Mouse (Mus musculus) common myeloid progenitor, adult 5-6 weeks (primary cell): ENCODE data around the gene Fancc. TPM values are rescaled to one million over a fixed set of nuclear protein-coding genes. Genes with fewer than 3 reads are reported as not detected.
"Not testable (repeated sequence)": the region's sequence is repeated elsewhere in the genome, so short reads cannot be mapped to it uniquely, and the experiment has no call there.

Source experiments
- ATAC-seq: replicated peaks from 2 replicates; pipeline ENCODE4 v1.8.0; 2016; ENCODE audit warnings: low read depth, mild to moderate bottlenecking, moderate TSS enrichment, inconsistent platforms; ENCODE audit not compliant: poor library complexity, severe bottlenecking
- total RNA-seq: library from RNA; stranded (forward); fragments of 200-1000, 187-1606 nt; gene quantifications from 2 replicates; pipeline ENCODE4 v1.2.3, GENCODE M21; 2017

Fancc gene
- total RNA-seq, 1 experiment from 2014 or later: 19.0 TPM

DNA sequence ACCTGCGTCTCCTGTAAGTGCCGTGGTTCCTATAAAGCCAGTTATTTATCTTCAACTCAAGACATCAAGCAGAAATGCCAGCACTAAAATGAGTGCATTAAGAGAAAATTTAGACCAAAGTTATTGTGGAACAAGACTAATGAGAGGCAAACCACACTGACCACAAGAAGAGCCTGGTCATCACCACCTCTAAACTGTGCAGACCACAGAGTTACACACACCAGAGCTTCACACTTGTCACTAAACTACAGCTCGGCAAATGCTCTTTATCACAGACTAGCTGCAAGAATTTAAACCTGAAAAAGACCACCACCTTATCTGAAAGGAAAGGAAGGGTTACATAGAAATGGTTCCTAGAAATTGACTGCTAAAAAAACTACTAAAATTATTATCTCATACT, 135.3 kb downstream of the Fancc start:
- peak; percentile 84 for ATAC-seq

DNA sequence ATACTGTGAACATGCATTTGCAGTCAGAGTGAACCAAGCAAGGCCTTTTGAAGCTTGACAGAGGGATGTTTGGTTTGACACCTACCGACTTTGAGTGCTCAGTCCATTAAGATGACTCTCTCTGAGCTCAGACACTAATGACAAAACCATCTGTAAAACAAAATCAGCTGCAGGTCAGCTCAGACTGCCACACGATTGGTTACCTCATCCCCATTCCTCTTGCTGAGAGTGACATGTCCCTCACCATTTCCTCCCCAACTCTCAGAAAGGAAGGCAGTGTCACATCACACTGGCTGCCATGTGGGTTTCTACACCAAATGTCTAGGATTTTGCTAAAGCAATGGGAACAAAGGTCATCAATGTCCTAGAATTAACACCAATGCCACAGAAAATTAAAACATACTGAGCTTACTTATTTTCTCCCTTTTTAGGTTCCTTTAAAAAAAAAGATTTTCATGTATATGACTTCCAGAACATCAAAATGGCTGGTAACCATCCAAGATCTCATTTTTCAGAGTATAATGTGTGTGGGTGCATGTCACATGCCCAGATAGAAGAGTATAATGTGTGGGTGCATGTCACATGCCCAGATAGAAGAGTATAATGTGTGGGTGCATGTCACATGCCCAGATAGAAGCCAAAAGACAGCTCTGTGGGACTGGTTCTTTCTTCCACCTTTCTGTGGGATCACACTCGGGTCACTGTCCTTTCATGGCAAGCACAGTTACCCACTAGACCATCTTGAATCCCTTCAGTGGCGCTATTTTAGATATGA, 136.8 kb downstream of the Fancc start:
- ATAC-seq: no peak

DNA sequence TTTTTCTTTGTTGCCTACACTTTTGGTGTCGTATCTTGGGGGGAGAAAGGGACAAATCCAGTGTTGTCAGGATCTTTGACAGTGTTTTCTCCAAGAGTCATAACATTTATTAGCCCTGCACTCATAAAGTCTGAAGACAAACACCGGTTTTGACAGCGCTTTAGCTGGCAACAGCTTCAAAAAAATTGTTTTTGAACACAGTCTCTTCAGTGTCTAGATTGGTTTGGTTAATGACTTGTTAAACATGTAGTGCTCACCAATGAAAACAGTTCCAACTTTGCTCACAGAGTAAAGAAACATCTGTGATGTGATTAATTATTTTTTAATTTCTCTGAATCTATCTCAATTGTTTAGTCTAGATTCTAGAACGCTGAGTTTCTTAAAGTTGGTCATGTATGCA, 137.7 kb downstream of the Fancc start:
- ATAC-seq: no peak

DNA sequence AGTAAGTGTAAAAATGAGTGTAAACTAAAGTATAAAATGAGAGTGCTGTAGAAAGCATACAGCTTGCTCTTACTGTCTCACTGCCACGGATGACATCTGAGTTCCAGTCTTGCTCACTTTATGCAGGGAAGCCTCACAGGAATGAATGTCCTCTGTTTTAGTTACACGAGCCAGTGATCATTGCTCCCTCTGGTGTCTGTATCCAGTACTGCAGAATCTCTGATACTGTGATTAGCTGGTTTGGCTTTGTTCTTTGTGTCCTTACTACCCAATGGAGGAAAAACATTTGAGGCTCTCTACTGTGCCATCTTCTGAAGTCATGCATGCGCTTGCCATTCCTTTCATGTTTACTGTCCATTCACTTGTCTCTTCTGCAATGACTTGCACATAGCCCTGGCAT, 140.5 kb downstream of the Fancc start:
- peak; percentile 91 for ATAC-seq

DNA sequence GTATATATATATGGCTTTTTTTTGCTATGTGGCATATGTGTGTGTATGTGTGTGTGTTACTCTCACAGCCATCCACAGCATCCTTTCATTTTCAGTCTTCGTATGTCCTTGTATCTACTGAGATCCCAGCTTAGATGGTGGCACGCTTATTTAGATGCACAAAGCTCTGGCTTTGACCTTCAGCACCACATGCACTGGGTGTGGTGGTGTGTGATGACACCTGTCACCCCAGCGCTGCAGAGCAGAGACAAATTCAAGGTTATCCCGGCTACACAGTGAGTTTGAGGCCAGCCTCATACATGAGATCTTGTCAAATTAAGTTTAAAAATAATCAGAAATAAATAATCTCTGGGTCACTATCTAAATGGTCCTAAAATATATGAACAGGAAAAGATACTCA, 141.0 kb downstream of the Fancc start:
- ATAC-seq: no peak

DNA sequence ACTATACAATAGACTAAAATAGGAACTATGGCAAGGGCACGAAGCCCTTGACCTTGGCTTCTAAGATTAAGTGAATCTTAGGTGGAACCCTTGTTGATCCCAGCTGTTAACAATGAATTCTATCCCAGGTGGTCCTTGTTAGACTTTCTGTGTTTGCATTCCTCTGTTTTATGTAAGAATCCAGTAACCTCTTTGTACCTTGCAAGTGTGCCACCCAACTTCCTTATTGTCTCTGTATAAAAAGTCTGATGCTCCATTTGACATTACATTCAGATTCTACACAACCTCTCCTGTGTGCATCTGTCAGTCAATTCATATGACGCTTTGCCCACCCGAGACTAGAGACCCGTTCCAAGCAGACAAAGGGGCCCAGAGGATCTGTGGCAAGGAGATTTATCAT, 143.8 kb downstream of the Fancc start:
- not testable (repeated sequence) for ATAC-seq

DNA sequence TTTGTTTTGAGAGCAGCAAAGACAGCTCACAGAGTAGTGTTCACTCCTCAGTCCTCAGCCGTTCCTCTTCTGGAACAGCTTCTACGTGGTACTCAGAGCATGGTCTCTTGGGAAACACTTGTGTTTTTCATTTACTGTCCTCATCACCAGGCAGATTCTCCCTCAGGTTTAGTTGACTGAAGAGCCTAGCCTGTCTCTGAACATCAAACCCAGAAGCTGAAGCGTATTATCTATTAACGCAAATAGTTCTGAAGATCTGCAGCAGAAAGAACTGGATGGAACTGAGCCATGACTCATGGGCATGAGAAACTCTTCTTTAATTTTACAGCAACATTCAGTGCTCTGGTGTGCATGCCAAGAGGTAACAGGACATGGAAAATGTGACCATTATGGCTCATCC, 147.0 kb downstream of the Fancc start:
- ATAC-seq: no peak

DNA sequence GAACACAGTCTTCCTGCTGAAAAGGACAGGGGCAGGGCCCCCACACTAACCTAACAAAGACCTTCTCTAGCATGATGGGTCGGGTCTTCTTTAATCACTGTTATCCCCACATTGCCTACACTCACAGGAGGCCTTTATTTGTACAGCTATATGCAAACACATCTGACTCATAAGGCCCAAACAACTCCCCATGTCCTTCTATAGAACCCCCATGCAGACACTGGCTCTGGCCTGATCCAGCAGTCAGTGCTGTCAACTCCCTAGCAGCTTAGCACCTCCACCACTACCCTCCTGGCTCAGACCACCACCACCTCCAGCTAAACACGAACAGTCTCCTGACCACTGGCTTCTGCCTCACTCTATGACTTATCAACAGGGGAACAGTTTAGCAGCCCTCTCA, 149.4 kb downstream of the Fancc start:
- no peak for ATAC-seq

DNA sequence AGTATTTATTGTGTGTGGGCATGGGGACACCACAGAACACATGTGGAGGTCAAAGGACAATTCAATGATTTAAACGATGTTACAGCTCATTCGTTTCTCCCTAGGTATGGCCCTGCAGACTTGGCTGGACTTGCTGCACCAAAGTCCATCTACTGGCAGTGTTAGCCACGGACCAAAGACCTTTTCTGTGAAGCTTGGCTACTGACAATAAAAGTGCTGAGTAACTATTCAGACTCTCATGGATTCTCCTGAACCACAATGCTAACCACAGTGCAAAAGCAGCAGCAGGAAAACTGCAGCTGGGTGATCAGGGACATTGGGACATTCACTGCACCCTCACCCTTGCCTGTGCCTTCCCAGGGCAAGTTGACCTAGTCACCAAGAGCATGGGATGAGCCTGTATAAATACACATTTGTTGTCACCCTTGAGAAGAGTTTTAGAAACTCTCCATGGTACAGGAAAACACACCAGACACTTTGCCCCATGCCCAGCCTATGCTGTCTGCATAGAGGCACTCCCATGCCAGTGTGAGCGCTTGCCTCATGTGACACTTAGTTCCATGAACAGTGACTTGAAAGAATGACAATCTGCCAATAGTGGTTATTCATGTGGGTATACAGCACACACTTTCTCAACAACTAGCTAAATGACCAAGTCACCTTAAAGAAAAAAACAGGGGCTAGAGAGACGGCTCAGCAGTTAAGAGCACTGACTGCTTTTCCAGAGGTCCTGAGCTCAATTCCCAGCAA, 151.4 kb downstream of the Fancc start:
- ATAC-seq: no peak

DNA sequence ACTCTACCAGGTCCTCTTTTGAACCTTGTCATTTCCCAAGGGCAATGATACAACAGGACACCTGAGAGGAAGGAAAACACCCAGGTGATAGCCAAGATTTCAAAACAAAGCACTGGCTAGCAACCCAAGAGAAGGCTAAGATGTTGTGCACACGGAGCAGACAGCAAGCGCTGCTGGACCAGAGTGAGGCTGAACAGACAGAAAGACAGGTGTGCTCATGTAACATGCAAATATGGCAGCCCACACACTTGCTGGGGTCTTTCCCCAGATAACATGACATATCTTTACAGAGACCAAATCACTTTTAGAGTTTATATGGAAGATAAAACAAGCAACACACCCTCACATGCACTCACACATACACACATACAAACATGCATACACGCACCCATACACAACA, 152.6 kb downstream of the Fancc start:
- ATAC-seq: no peak

DNA sequence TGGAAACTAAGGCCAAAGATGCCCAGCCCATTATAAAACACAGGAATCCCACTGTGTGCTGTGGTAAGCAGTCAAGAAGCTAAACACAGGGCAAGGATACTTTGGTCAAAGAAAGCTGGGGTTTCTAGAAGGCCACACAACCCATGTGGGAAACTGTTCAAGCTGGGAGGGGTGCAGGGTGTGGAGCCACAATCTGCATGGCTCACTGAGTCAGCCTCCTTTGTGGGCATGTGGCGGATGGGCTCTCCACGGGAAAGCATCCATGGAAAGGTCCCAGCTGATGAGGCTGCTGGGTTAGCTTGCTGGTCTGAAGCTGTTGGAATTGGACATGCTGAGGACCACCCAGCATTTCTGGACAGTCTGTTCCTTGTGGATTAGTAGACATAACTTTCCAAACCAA, 154.3 kb downstream of the Fancc start:
- ATAC-seq: no peak

DNA sequence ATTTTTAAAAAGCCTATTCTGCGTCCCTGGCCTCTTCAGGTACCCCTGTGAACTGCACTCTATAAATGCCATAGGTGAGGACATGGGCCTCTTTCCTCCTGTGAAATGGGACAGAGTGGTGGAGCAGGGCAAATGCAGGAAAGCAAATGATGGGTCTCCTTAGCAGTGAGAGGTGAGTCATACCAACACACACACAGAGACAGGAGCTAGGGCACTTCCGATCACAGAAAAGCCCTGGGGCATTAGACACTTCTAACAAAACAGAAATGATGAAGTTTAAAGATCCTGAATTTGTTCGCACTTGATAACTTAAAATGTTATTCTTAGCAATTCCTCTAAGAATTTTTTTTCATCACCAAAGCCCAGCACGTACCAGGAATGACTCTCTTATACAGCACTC, 157.1 kb downstream of the Fancc start:
- no peak for ATAC-seq

DNA sequence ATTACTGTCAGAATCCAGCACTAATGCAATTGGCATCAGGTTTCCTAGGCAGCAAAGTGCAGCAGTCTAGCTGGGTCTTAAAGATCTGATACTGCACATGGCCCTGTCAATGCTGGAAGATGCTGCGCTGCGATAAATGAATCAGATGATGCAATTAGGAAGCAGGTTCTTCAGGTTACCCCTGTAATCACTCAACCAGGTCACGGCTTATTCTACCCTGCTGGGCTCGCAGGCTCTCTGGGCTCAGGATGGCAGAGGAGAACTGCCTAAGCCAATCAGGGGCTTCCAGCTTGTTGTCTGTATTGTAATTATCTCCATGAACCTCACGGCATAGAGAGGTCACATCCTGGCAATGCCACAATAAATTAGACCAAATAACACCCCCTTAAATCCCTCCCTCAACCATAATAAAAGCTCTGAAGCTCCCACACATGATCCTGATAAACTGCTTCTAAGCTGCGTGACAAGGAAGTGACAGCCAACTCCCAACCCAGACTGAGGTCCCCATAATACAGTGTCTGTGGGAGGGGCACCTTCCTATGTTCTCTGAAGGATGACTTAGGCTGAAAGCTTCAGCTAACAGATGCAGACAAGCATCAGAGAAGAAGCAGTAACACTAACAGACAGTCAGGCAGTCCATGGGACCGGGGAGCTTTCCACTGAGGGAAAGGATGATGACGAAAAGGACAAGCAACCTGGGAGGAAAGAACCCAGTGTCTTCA, 159.7 kb downstream of the Fancc start:
- no peak for ATAC-seq

DNA sequence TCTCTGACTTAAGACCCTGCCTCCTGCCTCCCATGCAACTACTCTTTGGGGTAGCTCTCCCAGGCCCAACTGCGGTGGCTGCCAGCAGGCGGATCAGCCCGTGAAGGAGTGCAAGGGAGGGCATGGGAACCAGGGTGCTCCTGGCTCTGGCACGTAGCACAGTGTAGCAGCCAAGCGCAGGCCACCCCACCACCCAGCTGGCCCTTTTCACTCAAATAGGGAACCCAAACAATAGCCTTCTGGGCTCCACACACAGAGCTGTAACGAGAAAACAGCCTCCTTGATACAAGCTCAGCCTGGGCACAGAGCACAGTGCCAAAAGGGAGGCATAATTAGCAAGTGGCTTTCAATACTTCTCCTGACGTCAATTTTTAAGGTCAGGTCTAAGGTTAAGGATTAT, 160.7 kb downstream of the Fancc start:
- no peak for ATAC-seq

DNA sequence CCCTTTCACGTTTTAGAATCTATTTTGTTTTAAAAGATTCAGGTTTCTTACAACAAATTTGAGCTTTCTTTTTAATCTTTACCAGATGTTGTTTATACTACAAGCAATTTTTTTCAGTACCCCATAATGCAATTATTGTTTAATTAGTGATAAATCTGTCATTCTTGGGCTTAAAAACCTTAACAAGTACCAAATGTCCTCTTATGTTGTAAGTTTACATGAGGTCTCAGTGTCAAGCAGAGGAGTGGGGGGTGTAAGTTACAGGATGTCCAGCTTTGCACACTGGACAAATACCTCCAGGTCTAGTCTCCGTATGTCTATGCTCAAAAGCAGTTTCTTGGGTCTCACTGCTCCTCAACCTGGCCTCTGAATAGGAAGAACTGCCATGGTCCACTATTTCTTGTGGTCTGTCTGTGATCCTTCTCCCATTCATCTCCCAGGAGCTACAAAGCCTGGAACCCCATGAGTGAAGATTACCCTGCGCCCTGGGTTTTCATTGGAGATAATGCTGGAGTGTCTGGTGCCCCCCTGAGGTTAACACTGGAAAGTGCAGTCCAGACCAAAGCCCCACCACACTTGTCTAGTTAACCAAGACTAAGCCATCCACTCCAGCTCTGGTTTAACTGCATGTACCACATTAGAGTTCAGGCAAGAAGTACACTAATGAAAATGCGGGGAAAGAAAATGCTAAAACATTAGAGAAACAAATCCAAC, 161.5 kb downstream of the Fancc start:
- ATAC-seq: peak; percentile 74

DNA sequence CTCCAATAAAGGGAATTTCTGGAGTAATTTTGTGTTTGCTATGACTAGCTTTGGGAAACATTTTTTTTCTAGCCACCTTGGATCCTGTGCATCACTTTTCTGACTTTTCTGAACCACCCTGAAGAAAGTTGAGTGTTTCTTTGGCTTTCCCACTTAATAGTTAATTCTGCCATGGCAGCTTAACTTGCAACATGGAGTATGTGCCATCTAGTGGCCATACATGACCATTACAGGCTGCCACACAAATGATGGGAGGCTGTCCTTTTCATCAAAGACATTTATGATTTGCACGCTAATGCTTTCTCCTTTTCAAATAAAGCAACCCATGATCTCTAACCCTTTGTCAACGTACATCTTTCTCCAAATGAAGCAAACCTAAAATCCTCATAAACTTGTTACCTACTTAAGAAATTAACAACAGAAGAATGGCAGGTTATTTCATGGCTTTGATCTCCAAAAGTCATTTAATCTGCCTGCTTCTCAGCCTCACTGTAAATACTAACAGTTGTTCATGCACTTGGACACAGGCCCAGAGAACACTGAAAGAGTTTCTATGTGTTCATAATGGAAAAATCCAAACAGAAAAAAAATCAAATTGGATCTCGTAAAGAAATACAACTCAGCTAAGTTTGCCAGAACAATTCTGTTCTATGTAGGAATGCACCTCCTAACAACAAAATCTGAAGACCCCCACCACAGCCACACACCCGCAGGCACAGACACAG, 164.3 kb downstream of the Fancc start:
- peak; percentile 67 for ATAC-seq

DNA sequence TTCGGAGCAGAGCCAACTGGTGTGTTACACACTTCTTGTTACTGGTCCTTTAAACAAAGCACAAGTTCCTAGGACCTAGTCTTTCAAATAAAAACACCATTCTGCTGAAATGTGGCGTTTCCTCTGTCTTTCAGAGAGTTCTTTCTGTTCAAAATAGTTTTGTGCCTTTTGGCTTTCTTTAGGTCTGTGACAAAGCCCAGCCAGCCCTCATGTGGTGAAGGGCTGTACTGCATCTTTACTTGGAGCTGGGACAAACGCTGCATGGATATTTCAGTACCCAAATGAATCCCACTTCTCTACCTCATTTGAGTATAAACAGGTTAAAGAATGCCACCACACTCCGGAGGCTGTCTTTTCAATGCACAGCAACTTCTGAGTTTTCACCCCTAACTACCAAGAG, 165.7 kb downstream of the Fancc start:
- ATAC-seq: peak; percentile 66; the same call in 1 of the 2 replicates

DNA sequence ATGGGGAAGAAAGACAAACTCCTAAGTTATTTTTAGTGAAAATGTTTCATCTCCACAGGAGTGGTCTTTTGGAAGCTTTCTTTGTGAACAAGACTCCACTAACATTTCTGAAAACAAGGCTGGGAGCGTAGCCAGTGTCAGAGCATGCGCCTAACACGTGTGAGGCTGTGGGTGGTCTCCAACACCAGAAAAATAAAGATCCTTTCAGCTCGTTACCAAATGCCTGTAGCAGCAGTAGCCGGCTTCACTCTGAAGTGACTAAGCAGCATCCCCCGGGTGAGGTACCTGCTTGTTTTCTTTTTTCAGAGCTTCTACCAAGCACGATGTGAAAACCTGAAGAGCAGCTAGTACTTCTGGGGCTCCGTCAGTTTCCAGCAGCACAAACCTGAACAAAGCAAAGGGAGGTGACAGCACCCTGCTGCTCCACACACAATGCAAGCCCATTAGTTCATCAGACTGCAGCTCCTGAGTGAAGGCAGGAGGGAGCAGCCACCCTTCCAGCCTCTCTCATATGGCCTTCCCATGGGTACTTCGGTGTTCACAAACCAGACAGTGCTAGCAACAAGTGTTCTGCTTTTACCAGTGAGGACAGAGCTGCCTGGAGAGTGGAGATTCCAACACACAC, 166.7 kb downstream of the Fancc start:
- no peak for ATAC-seq

DNA sequence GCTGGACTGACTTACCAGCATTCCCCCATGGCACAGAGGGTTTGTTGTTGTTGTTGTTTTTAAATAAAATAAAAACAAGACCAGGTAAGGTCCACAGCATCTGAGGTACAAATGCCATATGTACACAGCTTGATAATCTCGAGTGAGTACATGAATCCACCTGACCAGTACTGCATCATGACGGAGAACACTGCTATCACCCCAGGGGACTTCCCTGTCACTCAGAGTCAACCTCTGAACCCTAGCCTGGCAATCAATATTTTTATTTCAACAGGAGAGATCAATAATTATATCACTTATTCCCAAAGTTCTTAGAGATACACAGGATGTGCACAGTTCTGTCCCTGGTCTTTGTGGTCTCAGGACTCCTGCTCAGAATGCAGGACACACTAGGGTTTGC, 171.1 kb downstream of the Fancc start:
- no peak for ATAC-seq
